Mouse (Mus musculus): ENCODE data around the gene Camta1. TPM values are rescaled to one million over a fixed set of nuclear protein-coding genes. Genes with fewer than 3 reads are reported as not detected.

Camta1 gene
- total and polyA plus RNA-seq, 2 experiments: 2.7 to 6.1 TPM

- no peak overlapping the region for H3K4me3 ChIP-seq (ENCODE audit: insufficient read depth, low read depth, low read length)
- no peaks in the 10 kb centered on the region for H3K4me1 ChIP-seq (ENCODE audit: control insufficient read depth, insufficient read depth, low read length)
- no peak for TF ChIP-seq POLR2A (IDR thresholded peaks at IDR 0.05; ENCODE audit: extremely low read depth, insufficient read depth, low read length)
- H3K79me2 ChIP-seq (ENCODE audit: control insufficient read depth, insufficient read depth, low read length): no peaks in the 10 kb centered on the region
- no peak overlapping the region for H3K27ac ChIP-seq (replicated peaks; ENCODE audit: insufficient read depth, low read depth, low read length)
- H3K27me3 ChIP-seq (ENCODE audit: control insufficient read depth, insufficient read depth, low read length): no peaks in the 10 kb centered on the region
- DNase-seq (ENCODE audit: extremely low read depth, low read depth, low spot score): no peak
- H3K9ac ChIP-seq (ENCODE audit: low read depth, low read length): no peak overlapping the region
- no peaks in the 10 kb centered on the region for H3K36me3 ChIP-seq (ENCODE audit: control insufficient read depth, insufficient read depth, low read length)
- 64% methylated on average over 4 of the region's 4 CpGs for WGBS
Measured at GRCm38 (mm10) chr4:151765376-151765775, 96.3 kb downstream of the Camta1 start.

GRCm38 (mm10) chr4:151763928-151764327 lies 97.7 kb downstream of the Camta1 start:
- H3K27ac ChIP-seq (replicated peaks; ENCODE audit: insufficient read depth, low read depth, low read length): no peak overlapping the region

GRCm38 (mm10) chr4:151759095-151759494 lies 102.6 kb downstream of the Camta1 start:
- Histone ChIP-seq H3K27ac (replicated peaks; ENCODE audit: insufficient read depth, low read depth, low read length) (no peak overlapping the region), H3K4me3 (ENCODE audit: insufficient read depth, low read depth, low read length) (no peak overlapping the region), H3K9ac (ENCODE audit: low read depth, low read length) (no peak overlapping the region), H3K36me3 (ENCODE audit: control insufficient read depth, insufficient read depth, low read length) (no peaks in the 10 kb centered on the region), H3K4me1 (ENCODE audit: control insufficient read depth, insufficient read depth, low read length) (no peaks in the 10 kb centered on the region), H3K79me2 (ENCODE audit: control insufficient read depth, insufficient read depth, low read length) (no peaks in the 10 kb centered on the region), H3K27me3 (ENCODE audit: control insufficient read depth, insufficient read depth, low read length) (no peaks in the 10 kb centered on the region)
- WGBS: 85% methylated on average over 2 of the region's 2 CpGs
- TF ChIP-seq POLR2A (IDR thresholded peaks at IDR 0.05; ENCODE audit: extremely low read depth, insufficient read depth, low read length) (no peak), CTCF (IDR thresholded peaks at IDR 0.05; ENCODE audit: low read depth, low read length) (no peak)
- DNase-seq (ENCODE audit: extremely low read depth, low read depth, low spot score): no peak

More at GRCm38 (mm10) chr4:151763928-151764327, 97.7 kb downstream of the Camta1 start:
- H3K9ac ChIP-seq (ENCODE audit: low read depth, low read length): no peak overlapping the region
- no peak for DNase-seq (ENCODE audit: extremely low read depth, low read depth, low spot score)
- WGBS: 42% methylated on average over 6 of the region's 6 CpGs
- no peaks in the 10 kb centered on the region for H3K4me1 ChIP-seq (ENCODE audit: control insufficient read depth, insufficient read depth, low read length)
- no peak overlapping the region for H3K4me3 ChIP-seq (ENCODE audit: insufficient read depth, low read depth, low read length)
- no peaks in the 10 kb centered on the region for H3K79me2 ChIP-seq (ENCODE audit: control insufficient read depth, insufficient read depth, low read length)
- H3K27me3 ChIP-seq (ENCODE audit: control insufficient read depth, insufficient read depth, low read length): no peaks in the 10 kb centered on the region
- TF ChIP-seq CTCF (IDR thresholded peaks at IDR 0.05; ENCODE audit: low read depth, low read length) (no peak), POLR2A (IDR thresholded peaks at IDR 0.05; ENCODE audit: extremely low read depth, insufficient read depth, low read length) (no peak)
- no peaks in the 10 kb centered on the region for H3K36me3 ChIP-seq (ENCODE audit: control insufficient read depth, insufficient read depth, low read length)

GRCm38 (mm10) chr4:151758337-151758736 lies 103.3 kb downstream of the Camta1 start:
- H3K4me1 ChIP-seq (ENCODE audit: control insufficient read depth, insufficient read depth, low read length): no peaks in the 10 kb centered on the region
- 94% methylated on average over 13 of the region's 13 CpGs for WGBS

GRCm38 (mm10) chr4:151757261-151757660 lies 104.4 kb downstream of the Camta1 start:
- Histone ChIP-seq H3K27ac (replicated peaks; ENCODE audit: insufficient read depth, low read depth, low read length) (no peak overlapping the region), H3K4me1 (ENCODE audit: control insufficient read depth, insufficient read depth, low read length) (no peaks in the 10 kb centered on the region), H3K4me3 (ENCODE audit: insufficient read depth, low read depth, low read length) (no peak overlapping the region), H3K79me2 (ENCODE audit: control insufficient read depth, insufficient read depth, low read length) (no peaks in the 10 kb centered on the region), H3K27me3 (ENCODE audit: control insufficient read depth, insufficient read depth, low read length) (no peaks in the 10 kb centered on the region), H3K36me3 (ENCODE audit: control insufficient read depth, insufficient read depth, low read length) (no peaks in the 10 kb centered on the region), H3K9ac (ENCODE audit: low read depth, low read length) (no peak overlapping the region)
- DNase-seq (ENCODE audit: extremely low read depth, low read depth, low spot score): no peak
- no peak for TF ChIP-seq POLR2A (IDR thresholded peaks at IDR 0.05; ENCODE audit: extremely low read depth, insufficient read depth, low read length)
- TF ChIP-seq CTCF (IDR thresholded peaks at IDR 0.05; ENCODE audit: low read depth, low read length): no peak
- WGBS: 90% methylated on average over 3 of the region's 3 CpGs

More at GRCm38 (mm10) chr4:151758337-151758736, 103.3 kb downstream of the Camta1 start:
- no peak for DNase-seq (ENCODE audit: extremely low read depth, low read depth, low spot score)
- H3K4me3 ChIP-seq (ENCODE audit: insufficient read depth, low read depth, low read length): no peak overlapping the region
- no peak overlapping the region for H3K27ac ChIP-seq (replicated peaks; ENCODE audit: insufficient read depth, low read depth, low read length)
- H3K79me2 ChIP-seq (ENCODE audit: control insufficient read depth, insufficient read depth, low read length): no peaks in the 10 kb centered on the region
- no peaks in the 10 kb centered on the region for H3K27me3 ChIP-seq (ENCODE audit: control insufficient read depth, insufficient read depth, low read length)
- no peak overlapping the region for H3K9ac ChIP-seq (ENCODE audit: low read depth, low read length)
- no peaks in the 10 kb centered on the region for H3K36me3 ChIP-seq (ENCODE audit: control insufficient read depth, insufficient read depth, low read length)
- peak; percentile 33; the same call in 1 of the 2 replicates for TF ChIP-seq CTCF (IDR thresholded peaks at IDR 0.05; ENCODE audit: low read depth, low read length)
- no peak for TF ChIP-seq POLR2A (IDR thresholded peaks at IDR 0.05; ENCODE audit: extremely low read depth, insufficient read depth, low read length)

- Histone ChIP-seq H3K4me1 (ENCODE audit: control insufficient read depth, insufficient read depth, low read length) (no peaks in the 10 kb centered on the region), H3K4me3 (ENCODE audit: insufficient read depth, low read depth, low read length) (no peak overlapping the region), H3K79me2 (ENCODE audit: control insufficient read depth, insufficient read depth, low read length) (no peaks in the 10 kb centered on the region), H3K27ac (replicated peaks; ENCODE audit: insufficient read depth, low read depth, low read length) (no peak overlapping the region), H3K36me3 (ENCODE audit: control insufficient read depth, insufficient read depth, low read length) (no peaks in the 10 kb centered on the region), H3K9ac (ENCODE audit: low read depth, low read length) (no peak overlapping the region), H3K27me3 (ENCODE audit: control insufficient read depth, insufficient read depth, low read length) (no peaks in the 10 kb centered on the region)
- TF ChIP-seq POLR2A (IDR thresholded peaks at IDR 0.05; ENCODE audit: extremely low read depth, insufficient read depth, low read length): no peak
- no peak for TF ChIP-seq CTCF (IDR thresholded peaks at IDR 0.05; ENCODE audit: low read depth, low read length)
- 79% methylated on average over 10 of the region's 10 CpGs for WGBS
- no peak for DNase-seq (ENCODE audit: extremely low read depth, low read depth, low spot score)
Measured at GRCm38 (mm10) chr4:151756400-151756799, 105.3 kb downstream of the Camta1 start.

Measured in liver, adult 2 months (tissue).